ENCODE assay signal across 24 mouse cellular contexts in the genomic region with DNA sequence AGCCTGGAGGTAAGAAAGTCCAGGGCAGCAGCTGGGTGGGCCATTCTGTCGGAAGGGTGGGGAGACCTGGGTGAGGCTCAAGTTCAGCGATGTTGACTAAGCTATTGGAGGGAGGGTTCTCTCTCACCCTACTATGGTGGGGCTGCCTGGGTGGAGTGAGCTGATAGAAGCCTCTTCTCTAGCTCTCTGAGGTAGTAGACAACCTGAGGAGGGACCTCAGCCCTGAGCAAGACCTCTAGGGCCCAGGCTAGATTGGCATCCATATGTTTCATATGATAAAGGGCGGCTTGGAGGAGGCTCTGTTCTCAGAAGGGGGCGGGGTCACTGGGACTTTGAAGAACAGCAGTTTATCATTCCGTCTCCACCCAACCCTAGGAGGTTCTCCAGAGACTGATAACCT. TPM values are rescaled to one million over a fixed set of nuclear protein-coding genes. Genes with fewer than 3 reads are reported as not detected.
DNase-seq lines count a peak whose midpoint lies in the region; ATAC-seq and TF ChIP-seq lines count a peak whose summit lies in the region.
"Not testable (repeated sequence)": the region's sequence is repeated elsewhere in the genome, so short reads cannot be mapped to it uniquely, and the experiment has no call there.
"Had no signal": no experiment of that assay in that cellular context is flagged by ENCODE, and none has a peak within 500 bp of the region (broad histone marks: within the 10 kb centered on the region; RNA-seq: fewer than 3 reads in every experiment).

No protein-coding gene starts in this region.

- no CpG with 5 or more reads among the region's 5 CpGs for WGBS in heart, embryonic 11.5 days (ENCODE audit: insufficient replicate concordance)
- WGBS in kidney, embryonic 14.5 days, result no CpG with 5 or more reads among the region's 5 CpGs
- no CpG with 5 or more reads among the region's 5 CpGs for WGBS in liver, embryonic 13.5 days (ENCODE audit: insufficient replicate concordance)
- WGBS in liver, postnatal 0 days (ENCODE audit: insufficient replicate concordance), result no CpG with 5 or more reads among the region's 5 CpGs
- no CpG with 5 or more reads among the region's 5 CpGs for WGBS in stomach, postnatal 0 days

- not testable (repeated sequence) for DNase-seq in G1E (ENCODE audit: low spot score); liver, embryonic 13.5 days; liver, postnatal 0 days; stomach, postnatal 0 days (ENCODE audit: low spot score)

- TF ChIP-seq EP300 in liver, postnatal 0 days (IDR thresholded peaks at IDR 0.05; ENCODE audit: low read depth); stomach, postnatal 0 days (optimal IDR thresholded peaks at IDR 0.05): not testable (repeated sequence)

- H3K4me3 ChIP-seq in G1E (ENCODE audit: low read depth, low read length); heart, embryonic 11.5 days (ENCODE audit: low read depth, low read length); kidney, embryonic 14.5 days (ENCODE audit: low read length); liver, embryonic 13.5 days (replicated peaks); liver, postnatal 0 days (ENCODE audit: low read depth, low read length); stomach, postnatal 0 days (ENCODE audit: low read depth, low read length): not testable (repeated sequence)

- not testable (repeated sequence) for H3K9me3 ChIP-seq in G1E (replicated peaks); heart, embryonic 11.5 days (replicated peaks; ENCODE audit: control insufficient read depth, low read length); kidney, embryonic 14.5 days (ENCODE audit: control insufficient read depth, low read length); liver, embryonic 13.5 days (replicated peaks); liver, postnatal 0 days (ENCODE audit: low read length); stomach, postnatal 0 days (ENCODE audit: control insufficient read depth, low read length)

- H3K27me3 ChIP-seq in G1E (ENCODE audit: insufficient read depth, low read length); heart, embryonic 11.5 days (ENCODE audit: control insufficient read depth, insufficient read depth, low read length); kidney, embryonic 14.5 days (ENCODE audit: control insufficient read depth, insufficient read depth, low read length); liver, embryonic 13.5 days; liver, postnatal 0 days (ENCODE audit: insufficient read depth, low read length); stomach, postnatal 0 days (ENCODE audit: control insufficient read depth, insufficient read depth, low read length): not testable (repeated sequence)

- H3K36me3 ChIP-seq in G1E (replicated peaks); heart, embryonic 11.5 days (ENCODE audit: control insufficient read depth, insufficient read depth, low read length); kidney, embryonic 14.5 days (ENCODE audit: control insufficient read depth, insufficient read depth, low read length); liver, embryonic 13.5 days; liver, postnatal 0 days (replicated peaks; ENCODE audit: insufficient read depth, low read length); stomach, postnatal 0 days (ENCODE audit: control insufficient read depth, insufficient read depth, low read length): not testable (repeated sequence)

- H3K9ac ChIP-seq in heart, embryonic 11.5 days (ENCODE audit: low read depth, low read length); kidney, embryonic 14.5 days (ENCODE audit: low read depth, low read length); liver, embryonic 13.5 days; liver, postnatal 0 days (replicated peaks); stomach, postnatal 0 days (ENCODE audit: low read length): not testable (repeated sequence)

- TF ChIP-seq CTCF in G1E (IDR thresholded peaks at IDR 0.05; ENCODE audit: low read depth, low read length); liver, postnatal 0 days (IDR thresholded peaks at IDR 0.05; ENCODE audit: low read depth); stomach, postnatal 0 days (IDR thresholded peaks at IDR 0.05; ENCODE audit: low read depth): not testable (repeated sequence)

- ATAC-seq in G1E (ENCODE audit: extremely low read depth, insufficient number of reproducible peaks, low FRiP score, poor library complexity, severe bottlenecking), result peak; percentile 79
- ATAC-seq in heart, embryonic 11.5 days (replicated peaks; ENCODE audit: insufficient number of reproducible peaks, low FRiP score, low TSS enrichment), result peak; percentile 89
- ATAC-seq in kidney, embryonic 14.5 days (ENCODE audit: low FRiP score, low TSS enrichment), result 0 out of 2 replicates have a peak, but pooled peaks have one; percentile 9
- peak; percentile 95 for ATAC-seq in liver, embryonic 13.5 days (ENCODE audit: low read depth)
- peak; percentile 90 for ATAC-seq in liver, postnatal 0 days
- peak; percentile 87 for ATAC-seq in megakaryocyte-erythroid progenitor cell, adult 5-6 weeks (replicated peaks; ENCODE audit: low FRiP score, low TSS enrichment, poor library complexity, severe bottlenecking)
- 0 out of 2 replicates have a peak, but pooled peaks have one; percentile 12 for ATAC-seq in stomach, postnatal 0 days (ENCODE audit: low FRiP score, low TSS enrichment)

- not testable (repeated sequence) for H3K4me2 ChIP-seq in heart, embryonic 11.5 days; kidney, embryonic 14.5 days (replicated peaks; ENCODE audit: low read depth, low read length); liver, embryonic 13.5 days; liver, postnatal 0 days (ENCODE audit: low read depth, low read length); stomach, postnatal 0 days (replicated peaks; ENCODE audit: low read depth)

- not testable (repeated sequence) for H3K4me1 ChIP-seq in G1E (ENCODE audit: insufficient read depth, low read depth, low read length); heart, embryonic 11.5 days (ENCODE audit: control insufficient read depth, insufficient read depth, low read length); kidney, embryonic 14.5 days (ENCODE audit: control insufficient read depth, insufficient read depth, low read length); liver, embryonic 13.5 days (replicated peaks); liver, postnatal 0 days (ENCODE audit: insufficient read depth); stomach, postnatal 0 days (replicated peaks; ENCODE audit: control insufficient read depth, insufficient read depth)

- not testable (repeated sequence) for H3K27ac ChIP-seq in heart, embryonic 11.5 days (ENCODE audit: low read depth, low read length); kidney, embryonic 14.5 days (ENCODE audit: low read depth, low read length); liver, embryonic 13.5 days; liver, postnatal 0 days (ENCODE audit: low read depth); stomach, postnatal 0 days (replicated peaks)

RNA-seq across cellular contexts. Expression of a gene that starts 15.1 kb away (rescaled TPM):
- total RNA-seq in G1E (2014; fragmentation: Nextera tagmentation), result 8.2 and 8.5 TPM in 2 replicates
- 6.1 and 6.8 TPM in 2 replicates for total RNA-seq in G1E (2017)
- 1.7 and 2.1 TPM in 2 replicates for polyA plus RNA-seq in G1E (2012)
- polyA plus RNA-seq in heart, embryonic 11.5 days (2014; fragmentation: Nextera tagmentation; extraction: Ambion mirVana), result 18.8 and 22.1 TPM in 2 replicates
- 10.4 and 16.7 TPM in 2 replicates for polyA plus RNA-seq in kidney, embryonic 14.5 days (2014; fragmentation: Nextera tagmentation; extraction: Ambion mirVana)
- 4.3 and 4.5 TPM in 2 replicates for polyA plus RNA-seq in liver, embryonic 13.5 days (2015; fragmentation: Nextera tagmentation; extraction: Ambion mirVana)
- 4.2 and 4.7 TPM in 2 replicates for polyA plus RNA-seq in liver, postnatal 0 days (2015; fragmentation: Nextera tagmentation; extraction: Ambion mirVana)
- total RNA-seq in megakaryocyte-erythroid progenitor cell, adult 5-6 weeks (2014; fragmentation: Nextera tagmentation), result 12.3 and 13.0 TPM in 2 replicates
- 8.6 and 10.4 TPM in 2 replicates for total RNA-seq in megakaryocyte-erythroid progenitor cell, adult 5-6 weeks (2017)
- polyA plus RNA-seq in stomach, postnatal 0 days (2015; fragmentation: Nextera tagmentation; extraction: Ambion mirVana), result 11.2 and 12.0 TPM in 2 replicates

RNA-seq across cellular contexts. Expression of a gene that starts 27.8 kb away (rescaled TPM):
- not detected in 2 replicates for total RNA-seq in G1E (2014; fragmentation: Nextera tagmentation)
- not detected in 2 replicates for total RNA-seq in G1E (2017)
- not detected in 2 replicates for polyA plus RNA-seq in G1E (2012)
- not detected in 2 replicates for polyA plus RNA-seq in heart, embryonic 11.5 days (2014; fragmentation: Nextera tagmentation; extraction: Ambion mirVana)
- not detected in 2 replicates for polyA plus RNA-seq in kidney, embryonic 14.5 days (2014; fragmentation: Nextera tagmentation; extraction: Ambion mirVana)
- 0.06 TPM in 1 of 2 replicates, not detected in the other for polyA plus RNA-seq in liver, embryonic 13.5 days (2015; fragmentation: Nextera tagmentation; extraction: Ambion mirVana)
- not detected in 2 replicates for polyA plus RNA-seq in liver, postnatal 0 days (2015; fragmentation: Nextera tagmentation; extraction: Ambion mirVana)
- total RNA-seq in megakaryocyte-erythroid progenitor cell, adult 5-6 weeks (2014; fragmentation: Nextera tagmentation), result not detected in 2 replicates
- total RNA-seq in megakaryocyte-erythroid progenitor cell, adult 5-6 weeks (2017), result not detected in 2 replicates
- polyA plus RNA-seq in stomach, postnatal 0 days (2015; fragmentation: Nextera tagmentation; extraction: Ambion mirVana), result not detected in 2 replicates
- total RNA-seq: adrenal gland, postnatal 10 days; adrenal gland, postnatal 4 days; forebrain, postnatal 0 days; gastrocnemius, adult 18-20 months; heart, adult 2 months; heart, postnatal 36 days; MEL had no signal
- polyA plus RNA-seq: brain, embryonic 14.5 days; CD4-positive, CD25-positive, alpha-beta regulatory T cell, adult 4 months; embryonic facial prominence, embryonic 12.5 days; forebrain, embryonic 13.5 days; forebrain, postnatal 0 days; gonadal fat pad, adult 2 months; heart, embryonic 13.5 days; hindbrain, embryonic 11.5 days; hindbrain, embryonic 15.5 days had no signal

RNA-seq across cellular contexts. Expression of a gene that starts 37.0 kb away (rescaled TPM):
- total RNA-seq in G1E (2014; fragmentation: Nextera tagmentation), result 40.3 TPM in 1 of 2 replicates, not detected in the other
- not detected in 2 replicates for total RNA-seq in G1E (2017)
- 0.90 and 2.9 TPM in 2 replicates for polyA plus RNA-seq in G1E (2012)
- not detected in 2 replicates for polyA plus RNA-seq in heart, embryonic 11.5 days (2014; fragmentation: Nextera tagmentation; extraction: Ambion mirVana)
- polyA plus RNA-seq in kidney, embryonic 14.5 days (2014; fragmentation: Nextera tagmentation; extraction: Ambion mirVana), result not detected in 2 replicates
- not detected in 2 replicates for polyA plus RNA-seq in liver, embryonic 13.5 days (2015; fragmentation: Nextera tagmentation; extraction: Ambion mirVana)
- polyA plus RNA-seq in liver, postnatal 0 days (2015; fragmentation: Nextera tagmentation; extraction: Ambion mirVana), result not detected in 2 replicates
- 12.0 and 16.7 TPM in 2 replicates for total RNA-seq in megakaryocyte-erythroid progenitor cell, adult 5-6 weeks (2014; fragmentation: Nextera tagmentation)
- 4.3 and 7.7 TPM in 2 replicates for total RNA-seq in megakaryocyte-erythroid progenitor cell, adult 5-6 weeks (2017)
- polyA plus RNA-seq in stomach, postnatal 0 days (2015; fragmentation: Nextera tagmentation; extraction: Ambion mirVana), result not detected in 2 replicates
- total RNA-seq: forebrain, postnatal 0 days; MEL had no signal
- polyA plus RNA-seq: brain, embryonic 14.5 days; cortical plate, adult 2 months; embryonic facial prominence, embryonic 12.5 days; forebrain, embryonic 13.5 days; forebrain, postnatal 0 days; heart, embryonic 13.5 days; heart, postnatal 0 days; hindbrain, embryonic 11.5 days; hindbrain, embryonic 15.5 days had no signal

Comparison
In these comparisons a context has a peak if more than half of its experiments do, and no peak if none do; other contexts are left out.
1. ATAC-seq: peak in every context shown above with its lines; median percentile 95 in liver, embryonic 13.5 days; 90 in liver, postnatal 0 days; 89 in heart, embryonic 11.5 days; 87 in megakaryocyte-erythroid progenitor cell, adult 5-6 weeks; 79 in G1E; 12 in stomach, postnatal 0 days; 9 in kidney, embryonic 14.5 days.